Mouse (Mus musculus) intestine, postnatal 0 days (tissue): ENCODE data around the gene Ubap1. TPM values are rescaled to one million over a fixed set of nuclear protein-coding genes. Genes with fewer than 3 reads are reported as not detected.

Experiments used
- ATAC-seq: fragments of 200-750 bp; cut with Nextera tagmentation; 2 replicates; pipeline ENCODE4 v1.8.0; 2017; ENCODE audit warnings: mild to moderate bottlenecking, moderate TSS enrichment, moderate library complexity
- H3K27ac ChIP-seq: fragments of 300-500 bp; sonication (generic); 2 replicates; pipeline ENCODE4 v1.5.1; 2014; ENCODE audit warnings: mild to moderate bottlenecking, low read depth, low read length, moderate library complexity
- H3K27me3 ChIP-seq: fragments of 300-500 bp; sonication (generic); replicated peaks from 2 replicates; pipeline ENCODE4 v1.6.1; 2014; ENCODE audit warnings: low read length, mixed read lengths; ENCODE audit not compliant: control insufficient read depth, insufficient read depth
- H3K36me3 ChIP-seq: fragments of 300-500 bp; sonication (generic); 2 replicates; pipeline ENCODE4 v1.6.1; 2014; ENCODE audit warnings: mild to moderate bottlenecking, moderate library complexity; ENCODE audit not compliant: control insufficient read depth, insufficient read depth
- H3K4me1 ChIP-seq: fragments of 300-500 bp; sonication (generic); replicated peaks from 2 replicates; pipeline ENCODE4 v1.6.1; 2014; ENCODE audit warnings: antibody characterized with exemption, low read length, mixed read lengths; ENCODE audit not compliant: control insufficient read depth, insufficient read depth
- H3K4me2 ChIP-seq: fragments of 300-500 bp; sonication (generic); replicated peaks from 2 replicates; pipeline ENCODE4 v1.6.1; 2014; ENCODE audit warnings: low read depth, mild to moderate bottlenecking, moderate library complexity
- H3K4me3 ChIP-seq: fragments of 300-500 bp; sonication (generic); 2 replicates; pipeline ENCODE4 v1.5.1; 2014; ENCODE audit warnings: low read depth, low read length
- H3K9ac ChIP-seq: fragments of 300-500 bp; sonication (generic); 2 replicates; pipeline ENCODE4 v1.6.1; 2014; ENCODE audit warnings: mild to moderate bottlenecking, low read depth, low read length
- H3K9me3 ChIP-seq: fragments of 300-500 bp; sonication (generic); 2 replicates; pipeline ENCODE4 v1.6.1; 2016; ENCODE audit warnings: mixed run types; ENCODE audit not compliant: control insufficient read depth
- CTCF ChIP-seq: sonication (generic); IDR thresholded peaks from 2 replicates; pipeline ENCODE4 v1.5.1; 2016; ENCODE audit warnings: low read depth, mild to moderate bottlenecking, control low read depth, antibody characterized with exemption, moderate library complexity
- WGBS: fragments of 180-500 bp; shearing (Covaris S2); extraction: QIAGEN DNeasy Blood & Tissue Kit; methylation state at CpG from one replicate; pipeline ENCODE4 v1.1.7; 2014; 5-methylcytosine and 5-hydroxymethylcytosine counted together
- polyA plus RNA-seq: library from polyadenylated mRNA; unstranded; fragments of >200 nt; fragmentation: Nextera tagmentation; extraction: Ambion mirVana; gene quantifications from 2 replicates; pipeline ENCODE4 v1.2.1, GENCODE M21; 2015

The Ubap1 gene
- polyA plus RNA-seq, 1 experiment from 2014 or later: 36.3 TPM

- Histone ChIP-seq H3K27ac (no peak overlapping the region), H3K9ac (no peak overlapping the region), H3K36me3 (no peaks in the 10 kb centered on the region), H3K9me3 (no peaks in the 10 kb centered on the region), H3K4me3 (no peak overlapping the region), H3K4me2 (no peak overlapping the region), H3K27me3 (no peaks in the 10 kb centered on the region), H3K4me1 (no peaks in the 10 kb centered on the region)
- no peak for TF ChIP-seq CTCF
- no peak for ATAC-seq
- 92% methylated on average over 3 of the region's 3 CpGs for WGBS
These were observed 12.3 kb downstream of the Ubap1 start for GRCm38 (mm10) chr4:41361059-41361458.

DNA sequence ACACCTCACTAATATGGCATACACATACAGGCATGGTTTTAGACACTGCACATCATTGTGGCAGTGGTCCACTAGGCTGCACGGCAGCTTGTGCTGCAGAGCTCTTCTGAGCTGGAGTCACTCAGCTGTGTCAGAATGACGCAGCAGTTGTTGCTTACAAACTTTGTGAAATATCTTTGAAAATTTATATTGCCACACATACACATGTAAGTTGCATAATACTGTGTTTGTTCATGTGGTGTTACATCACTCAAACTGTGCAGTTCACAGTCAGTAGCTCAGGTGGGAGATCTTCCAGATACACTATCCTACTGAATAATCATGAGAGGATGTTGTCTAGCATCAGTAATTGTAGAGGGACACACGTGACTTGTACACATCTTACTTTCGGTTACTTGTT, 19.4 kb downstream of the Ubap1 start:
- H3K27me3 ChIP-seq: no peaks in the 10 kb centered on the region
- no peaks in the 10 kb centered on the region for H3K4me1 ChIP-seq
- no peak overlapping the region for H3K4me2 ChIP-seq
- no peak for TF ChIP-seq CTCF
- no peaks in the 10 kb centered on the region for H3K9me3 ChIP-seq
- H3K36me3 ChIP-seq: peaks cover 33% of the 10 kb centered on the region
- no peak for ATAC-seq
- no peak overlapping the region for H3K9ac ChIP-seq
- H3K4me3 ChIP-seq: no peak overlapping the region
- no peak overlapping the region for H3K27ac ChIP-seq
- WGBS: 85% methylated on average over 4 of the region's 4 CpGs

DNA sequence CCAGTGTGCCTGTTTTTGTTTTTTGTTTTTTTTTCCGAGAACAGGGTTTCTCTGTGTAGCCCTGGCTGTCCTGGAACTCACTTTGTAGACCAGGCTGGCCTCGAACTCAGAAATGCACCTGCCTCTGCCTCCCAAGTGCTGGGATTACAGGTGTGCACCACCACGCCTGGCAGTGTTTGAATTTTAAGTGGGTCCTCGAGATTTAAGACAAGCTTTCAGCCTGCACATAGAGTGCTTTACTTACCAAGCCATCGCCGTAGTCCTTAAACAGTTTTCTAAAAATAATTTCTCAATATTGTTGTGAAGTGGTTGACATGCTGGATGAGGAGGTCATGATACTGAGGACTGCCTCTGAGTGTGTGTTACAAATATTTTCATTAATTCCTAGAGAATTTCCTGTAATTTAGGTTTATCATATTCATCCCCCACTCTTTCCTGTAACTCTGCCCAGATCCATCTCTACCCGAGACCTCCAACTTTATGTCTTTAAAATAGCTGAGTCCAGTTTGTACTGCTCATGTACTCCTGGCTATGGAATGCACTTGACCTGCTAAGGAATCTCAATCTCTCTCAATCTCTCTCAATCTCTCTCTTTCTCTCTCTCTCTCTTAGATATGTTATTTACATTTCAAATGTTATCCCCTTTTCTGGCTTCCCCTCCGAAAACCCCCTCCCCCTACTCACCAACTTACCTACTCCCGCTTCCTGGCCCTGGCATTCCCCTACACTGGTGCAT, 21.1 kb downstream of the Ubap1 start:
- no peaks in the 10 kb centered on the region for H3K27me3 ChIP-seq
- no peak overlapping the region for H3K9ac ChIP-seq
- no peak overlapping the region for H3K4me3 ChIP-seq
- no peak overlapping the region for H3K4me2 ChIP-seq
- 91% methylated on average over 9 of the region's 9 CpGs for WGBS
- no peaks in the 10 kb centered on the region for H3K9me3 ChIP-seq
- H3K4me1 ChIP-seq: no peaks in the 10 kb centered on the region
- peaks cover 37% of the 10 kb centered on the region for H3K36me3 ChIP-seq
- no peak for TF ChIP-seq CTCF
- H3K27ac ChIP-seq: no peak overlapping the region
- ATAC-seq: no peak

GRCm38 (mm10) chr4:41377567-41377966, 28.8 kb downstream of the Ubap1 start:
- H3K4me2 ChIP-seq: no peak overlapping the region
- no peak for ATAC-seq
- TF ChIP-seq CTCF: no peak
- H3K4me3 ChIP-seq: no peak overlapping the region
- no peaks in the 10 kb centered on the region for H3K4me1 ChIP-seq
- H3K9ac ChIP-seq: no peak overlapping the region
- no peaks in the 10 kb centered on the region for H3K9me3 ChIP-seq
- H3K36me3 ChIP-seq: peaks cover 50% of the 10 kb centered on the region
- no peaks in the 10 kb centered on the region for H3K27me3 ChIP-seq
- H3K27ac ChIP-seq: no peak overlapping the region

- Histone ChIP-seq H3K27me3 (no peaks in the 10 kb centered on the region), H3K4me1 (no peaks in the 10 kb centered on the region), H3K9ac (no peak overlapping the region), H3K27ac (0 out of 2 replicates have a peak overlapping the region, but pooled peaks have one; percentile 21), H3K4me2 (no peak overlapping the region), H3K4me3 (no peak overlapping the region), H3K36me3 (peaks cover 58% of the 10 kb centered on the region), H3K9me3 (no peaks in the 10 kb centered on the region)
- ATAC-seq: no peak
- WGBS: 93% methylated on average over 5 of the region's 5 CpGs
- TF ChIP-seq CTCF: no peak
These were observed 32.6 kb downstream of the Ubap1 start for GRCm38 (mm10) chr4:41381213-41381950.

DNA sequence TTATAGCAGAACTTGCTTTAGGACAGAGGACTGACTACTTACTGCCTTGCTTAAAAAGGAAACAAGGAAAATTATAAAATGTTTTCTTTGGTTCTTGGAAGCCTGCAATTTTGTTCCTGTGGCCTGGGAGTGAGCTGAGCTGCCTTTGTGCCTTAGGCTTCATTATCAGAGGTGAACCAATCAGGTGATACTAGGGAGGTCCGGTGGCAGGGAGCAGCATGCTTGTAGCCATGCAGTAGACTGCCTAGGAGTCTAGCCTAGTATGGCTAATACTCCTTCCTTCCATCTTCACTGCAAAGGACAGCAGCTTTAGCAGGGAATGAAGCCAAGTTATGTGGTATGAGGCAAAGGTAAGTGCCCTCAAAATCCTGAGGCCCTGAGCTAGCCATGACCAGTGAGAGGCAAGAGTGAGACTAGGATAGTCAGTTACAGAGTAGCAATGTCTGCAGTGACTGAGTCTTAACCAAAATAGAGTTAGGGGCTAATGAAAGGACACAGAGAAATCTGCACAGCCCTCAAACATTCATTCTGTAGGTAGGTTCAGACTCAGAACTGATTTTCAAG, 37.7 kb downstream of the Ubap1 start:
- H3K4me2 ChIP-seq: no peak overlapping the region
- no peak overlapping the region for H3K9ac ChIP-seq
- no peaks in the 10 kb centered on the region for H3K9me3 ChIP-seq
- H3K27ac ChIP-seq: no peak overlapping the region
- ATAC-seq: no peak
- H3K27me3 ChIP-seq: no peaks in the 10 kb centered on the region
- no peak for TF ChIP-seq CTCF
- no peak overlapping the region for H3K4me3 ChIP-seq
- H3K4me1 ChIP-seq: no peaks in the 10 kb centered on the region
- peaks cover 67% of the 10 kb centered on the region for H3K36me3 ChIP-seq
- WGBS: 63% methylated on average over 1 of the region's 1 CpGs
